Mouse (Mus musculus) forebrain, postnatal 0 days (tissue): ENCODE measurements around the gene Slc17a6. TPM values are rescaled to one million over a fixed set of nuclear protein-coding genes. Genes with fewer than 3 reads are reported as not detected.
"Not testable (repeated sequence)": the region's sequence is repeated elsewhere in the genome, so short reads cannot be mapped to it uniquely, and the experiment has no call there.

Source experiments
- ATAC-seq: fragments of 200-750 bp; cut with Nextera tagmentation; 2 replicates; pipeline ENCODE4 v1.8.0; 2017; ENCODE audit warnings: mild to moderate bottlenecking, moderate library complexity
- DNase-seq: peaks from one replicate; pipeline ENCODE4 v3.0.0-alpha.2; 2015
- H3K27ac ChIP-seq: fragments of 300-500 bp; sonication (generic); 2 replicates; pipeline ENCODE4 v1.5.1; 2014; ENCODE audit warnings: low read depth, mild to moderate bottlenecking, antibody characterized with exemption, low read length, moderate library complexity, mixed read lengths
- H3K27me3 ChIP-seq: fragments of 300-500 bp; sonication (generic); 2 replicates; pipeline ENCODE4 v1.6.1; 2014; ENCODE audit warnings: mild to moderate bottlenecking, low read length, mixed read lengths; ENCODE audit not compliant: insufficient read depth
- H3K36me3 ChIP-seq: fragments of 300-500 bp; sonication (generic); 2 replicates; pipeline ENCODE4 v1.6.1; 2014; ENCODE audit warnings: mild to moderate bottlenecking, moderate library complexity; ENCODE audit not compliant: insufficient read depth
- H3K4me1 ChIP-seq: fragments of 300-500 bp; sonication (generic); 2 replicates; pipeline ENCODE4 v1.6.1; 2014; ENCODE audit warnings: antibody characterized with exemption; ENCODE audit not compliant: insufficient read depth
- H3K4me2 ChIP-seq: fragments of 300-500 bp; sonication (generic); 2 replicates; pipeline ENCODE4 v1.6.1; 2014; ENCODE audit warnings: low read depth, mild to moderate bottlenecking, moderate library complexity
- H3K4me3 ChIP-seq: fragments of 300-500 bp; sonication (generic); 2 replicates; pipeline ENCODE4 v1.5.1; 2014; ENCODE audit warnings: low read depth, low read length, mixed read lengths
- H3K9ac ChIP-seq: fragments of 300-500 bp; sonication (generic); 2 replicates; pipeline ENCODE4 v1.6.1; 2014; ENCODE audit warnings: mild to moderate bottlenecking
- H3K9me3 ChIP-seq: fragments of 300-500 bp; sonication (generic); 2 replicates; pipeline ENCODE4 v1.6.1; 2016; ENCODE audit warnings: low read length
- CTCF ChIP-seq: sonication (generic); IDR thresholded peaks from 2 replicates; pipeline ENCODE4 v1.5.1; 2016; ENCODE audit warnings: antibody characterized with exemption, control low read depth, low read depth
- WGBS: fragments of 180-500 bp; shearing (Covaris S2); extraction: QIAGEN DNeasy Blood & Tissue Kit; methylation state at CpG from one replicate; pipeline ENCODE4 v1.1.7; 2014; 5-methylcytosine and 5-hydroxymethylcytosine counted together
- polyA plus RNA-seq: library from polyadenylated mRNA; unstranded; fragments of >200 nt; fragmentation: Nextera tagmentation; extraction: Ambion mirVana; gene quantifications from 2 replicates; pipeline ENCODE4 v1.2.1, GENCODE M21; 2015
- total RNA-seq: library from RNA; depleted of rRNA; stranded (reverse); fragments of >200 nt; gene quantifications from 2 replicates; pipeline ENCODE4 v1.2.3, GENCODE M21; 2014

Slc17a6 gene
- total and polyA plus RNA-seq, 2 experiments from 2014 or later = 54.8 to 92.0 TPM

GRCm38 (mm10) chr7:51633230-51633844 is 11.5 kb downstream of the Slc17a6 start:
- Histone ChIP-seq H3K36me3 (no peaks in the 10 kb centered on the region), H3K4me3 (no peak overlapping the region), H3K4me2 (peak overlapping the region; percentile 28; the same call in 1 of the 2 replicates), H3K27ac (peak overlapping the region; percentile 62), H3K9ac (0 out of 2 replicates have a peak overlapping the region, but pooled peaks have one; percentile 19), H3K4me1 (no peaks in the 10 kb centered on the region; the same call in 1 of the 2 replicates), H3K27me3 (no peaks in the 10 kb centered on the region), H3K9me3 (no peaks in the 10 kb centered on the region)
- no peak for TF ChIP-seq CTCF
- WGBS = 4% methylated on average over 7 of the region's 7 CpGs
- ATAC-seq (peak; percentile 43; the same call in 1 of the 2 replicates), DNase-seq (no peak)

GRCm38 (mm10) chr7:51657152-51657551 is 35.3 kb downstream of the Slc17a6 start:
- Histone ChIP-seq H3K27me3 (no peaks in the 10 kb centered on the region), H3K9me3 (no peaks in the 10 kb centered on the region), H3K9ac (no peak overlapping the region), H3K27ac (no peak overlapping the region), H3K4me2 (no peak overlapping the region), H3K4me3 (no peak overlapping the region), H3K36me3 (no peaks in the 10 kb centered on the region), H3K4me1 (no peaks in the 10 kb centered on the region)
- ATAC-seq = no peak
- no peak for DNase-seq
- 82% methylated on average over 3 of the region's 3 CpGs for WGBS
- TF ChIP-seq CTCF = no peak

- no peak for TF ChIP-seq CTCF
- Histone ChIP-seq H3K36me3 (no peaks in the 10 kb centered on the region), H3K4me2 (no peak overlapping the region), H3K27ac (0 out of 2 replicates have a peak overlapping the region, but pooled peaks have one; percentile 50), H3K9ac (no peak overlapping the region), H3K4me1 (no peaks in the 10 kb centered on the region), H3K9me3 (no peaks in the 10 kb centered on the region), H3K27me3 (no peaks in the 10 kb centered on the region), H3K4me3 (no peak overlapping the region)
- WGBS = 22% methylated on average over 5 of the region's 5 CpGs
- peak; percentile 78 for ATAC-seq
- peak; percentile 48 for DNase-seq
Measured at GRCm38 (mm10) chr7:51662441-51662840, 40.6 kb downstream of the Slc17a6 start.

GRCm38 (mm10) chr7:51693539-51694217 is 71.9 kb downstream of the Slc17a6 start:
- Histone ChIP-seq H3K36me3 (no peaks in the 10 kb centered on the region), H3K9me3 (no peaks in the 10 kb centered on the region), H3K4me3 (no peak overlapping the region), H3K4me1 (no peaks in the 10 kb centered on the region), H3K9ac (no peak overlapping the region), H3K27me3 (no peaks in the 10 kb centered on the region), H3K4me2 (no peak overlapping the region), H3K27ac (no peak overlapping the region)
- ATAC-seq (0 out of 2 replicates have a peak, but pooled peaks have one; percentile 29), DNase-seq (no peak)
- 70% methylated on average over 8 of the region's 8 CpGs for WGBS
- no peak for TF ChIP-seq CTCF

GRCm38 (mm10) chr7:51694452-51694851 is 72.6 kb downstream of the Slc17a6 start:
- no peaks in the 10 kb centered on the region for H3K27me3 ChIP-seq
- H3K9me3 ChIP-seq = no peaks in the 10 kb centered on the region
- no peak for TF ChIP-seq CTCF
- no peak overlapping the region for H3K4me3 ChIP-seq
- H3K27ac ChIP-seq = no peak overlapping the region
- ATAC-seq (peak; percentile 61), DNase-seq (peak; percentile 40)
- no peaks in the 10 kb centered on the region for H3K36me3 ChIP-seq
- no peaks in the 10 kb centered on the region for H3K4me1 ChIP-seq
- H3K9ac ChIP-seq = no peak overlapping the region
- 21% methylated on average over 4 of the region's 4 CpGs for WGBS
- no peak overlapping the region for H3K4me2 ChIP-seq

- Histone ChIP-seq H3K9ac (no peak overlapping the region), H3K27ac (no peak overlapping the region), H3K27me3 (no peaks in the 10 kb centered on the region), H3K4me2 (no peak overlapping the region), H3K4me1 (no peaks in the 10 kb centered on the region), H3K36me3 (no peaks in the 10 kb centered on the region), H3K9me3 (no peaks in the 10 kb centered on the region), H3K4me3 (no peak overlapping the region)
- TF ChIP-seq CTCF = no peak
- no peak for ATAC-seq
- WGBS = 80% methylated on average over 3 of the region's 3 CpGs
- no peak for DNase-seq
Measured at GRCm38 (mm10) chr7:51709508-51709907, 87.7 kb downstream of the Slc17a6 start.

GRCm38 (mm10) chr7:51710346-51710745 is 88.5 kb downstream of the Slc17a6 start:
- H3K4me3 ChIP-seq, ATAC-seq, H3K9ac ChIP-seq, H3K27me3 ChIP-seq, DNase-seq, H3K4me2 ChIP-seq, H3K4me1 ChIP-seq, H3K36me3 ChIP-seq, H3K9me3 ChIP-seq, H3K27ac ChIP-seq: not testable (repeated sequence)
- 84% methylated on average over 3 of the region's 3 CpGs for WGBS
